Mouse (Mus musculus) liver, embryonic 15.5 days (tissue): ENCODE measurements around the gene Hormad2. TPM values are rescaled to one million over a fixed set of nuclear protein-coding genes. Genes with fewer than 3 reads are reported as not detected.

Source experiments
- ATAC-seq: fragments of 200-750 bp; cut with Nextera tagmentation; 2 replicates; pipeline ENCODE4 v1.8.0; 2017; ENCODE audit warnings: moderate number of reproducible peaks, mild to moderate bottlenecking, moderate library complexity; ENCODE audit not compliant: insufficient read depth
- H3K27ac ChIP-seq: fragments of 300-500 bp; sonication (generic); replicated peaks from 2 replicates; pipeline ENCODE4 v1.5.1; 2015; ENCODE audit warnings: mild to moderate bottlenecking, inconsistent platforms
- H3K27me3 ChIP-seq: fragments of 300-500 bp; sonication (generic); 2 replicates; pipeline ENCODE4 v1.6.1; 2015; ENCODE audit warnings: mild to moderate bottlenecking, inconsistent platforms
- H3K36me3 ChIP-seq: fragments of 300-500 bp; sonication (generic); replicated peaks from 2 replicates; pipeline ENCODE4 v1.6.1; 2015; ENCODE audit warnings: moderate library complexity, mild to moderate bottlenecking, inconsistent platforms
- H3K4me1 ChIP-seq: fragments of 300-500 bp; sonication (generic); replicated peaks from 2 replicates; pipeline ENCODE4 v1.6.1; 2015; ENCODE audit warnings: inconsistent platforms
- H3K4me2 ChIP-seq: fragments of 300-500 bp; sonication (generic); 2 replicates; pipeline ENCODE4 v1.6.1; 2015; ENCODE audit warnings: moderate library complexity, mild to moderate bottlenecking, inconsistent platforms
- H3K4me3 ChIP-seq: fragments of 300-500 bp; sonication (generic); replicated peaks from 2 replicates; pipeline ENCODE4 v1.5.1; 2015; ENCODE audit warnings: mild to moderate bottlenecking, inconsistent platforms
- H3K9ac ChIP-seq: fragments of 300-500 bp; sonication (generic); 2 replicates; pipeline ENCODE4 v1.6.1; 2015; ENCODE audit warnings: moderate library complexity, mild to moderate bottlenecking, inconsistent platforms
- H3K9me3 ChIP-seq: fragments of 300-500 bp; sonication (generic); replicated peaks from 2 replicates; pipeline ENCODE4 v1.6.1; 2016; ENCODE audit warnings: inconsistent platforms
- WGBS: fragments of 180-500 bp; shearing (Covaris S2); methylation state at CpG from one replicate; pipeline ENCODE4 v1.1.7; 2015; ENCODE audit warnings: mixed read lengths; ENCODE audit not compliant: insufficient replicate concordance; 5-methylcytosine and 5-hydroxymethylcytosine counted together
- polyA plus RNA-seq: library from polyadenylated mRNA; unstranded; fragments of >200 nt; fragmentation: Nextera tagmentation; extraction: Ambion mirVana; gene quantifications from 2 replicates; pipeline ENCODE4 v1.2.1, GENCODE M21; 2015

Hormad2 gene
- polyA plus RNA-seq, 1 experiment from 2014 or later = 0.18 TPM

DNA sequence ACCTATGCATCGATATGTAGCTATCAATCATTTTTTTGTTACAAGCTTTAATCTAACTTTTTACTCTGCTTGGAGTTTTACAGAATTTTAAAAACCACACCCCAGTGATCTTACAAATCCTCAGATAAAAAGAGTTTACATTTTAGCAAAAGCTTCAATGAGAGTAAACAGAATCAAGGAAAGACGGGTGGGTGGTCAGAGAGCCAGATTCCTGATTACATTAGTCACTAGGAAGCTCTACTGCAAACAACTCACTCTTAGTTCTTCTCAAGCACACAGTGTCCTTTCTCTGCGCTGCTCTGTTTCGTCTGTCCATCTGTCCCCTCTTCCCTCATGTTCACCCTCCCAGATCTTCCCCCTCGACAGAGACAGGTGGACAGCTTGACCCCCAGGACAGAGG lies 123.6 kb downstream of the Hormad2 start:
- no peak overlapping the region for H3K4me3 ChIP-seq

GRCm38 (mm10) chr11:4312180-4312579 lies 128.7 kb downstream of the Hormad2 start:
- Histone ChIP-seq H3K9ac (no peak overlapping the region), H3K27me3 (peaks cover 5% of the 10 kb centered on the region; the same call in 1 of the 2 replicates), H3K9me3 (no peaks in the 10 kb centered on the region), H3K4me3 (no peak overlapping the region), H3K4me2 (no peak overlapping the region), H3K27ac (no peak overlapping the region), H3K36me3 (no peaks in the 10 kb centered on the region), H3K4me1 (no peaks in the 10 kb centered on the region)
- 57% methylated on average over 4 of the region's 4 CpGs for WGBS
- no peak for ATAC-seq

More for the DNA sequence above, 123.6 kb downstream of the Hormad2 start:
- Histone ChIP-seq H3K27ac (no peak overlapping the region), H3K4me1 (no peaks in the 10 kb centered on the region), H3K9me3 (no peaks in the 10 kb centered on the region), H3K36me3 (no peaks in the 10 kb centered on the region), H3K4me2 (no peak overlapping the region), H3K27me3 (no peaks in the 10 kb centered on the region), H3K9ac (no peak overlapping the region)
- no peak for ATAC-seq
- WGBS = 50% methylated on average over 5 of the region's 5 CpGs

DNA sequence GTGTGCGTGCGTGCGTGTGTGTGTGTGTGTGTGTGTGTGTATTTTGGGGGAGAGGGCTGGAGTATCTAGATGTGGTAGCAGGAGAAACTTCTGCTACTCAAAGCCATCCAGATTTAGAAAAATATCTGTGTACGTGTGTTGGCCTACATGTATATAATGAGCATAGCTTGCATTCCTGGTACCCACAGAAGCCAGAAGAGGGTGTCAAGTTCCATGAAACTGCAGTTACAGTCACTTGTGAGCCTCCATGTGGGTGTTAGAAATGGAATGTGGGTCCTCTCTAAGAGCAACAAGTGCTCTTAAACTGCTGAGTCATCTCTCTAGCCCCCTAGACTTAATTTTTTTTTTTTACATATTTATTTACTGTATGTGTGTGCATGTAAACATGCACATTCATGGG lies 130.6 kb downstream of the Hormad2 start:
- Histone ChIP-seq H3K4me1 (no peaks in the 10 kb centered on the region; the same call in 1 of the 2 replicates), H3K36me3 (no peaks in the 10 kb centered on the region), H3K4me3 (no peak overlapping the region), H3K27ac (no peak overlapping the region), H3K9me3 (no peaks in the 10 kb centered on the region), H3K27me3 (peaks cover 5% of the 10 kb centered on the region), H3K9ac (no peak overlapping the region), H3K4me2 (no peak overlapping the region)
- WGBS = 70% methylated on average over 4 of the region's 4 CpGs
- no peak for ATAC-seq

DNA sequence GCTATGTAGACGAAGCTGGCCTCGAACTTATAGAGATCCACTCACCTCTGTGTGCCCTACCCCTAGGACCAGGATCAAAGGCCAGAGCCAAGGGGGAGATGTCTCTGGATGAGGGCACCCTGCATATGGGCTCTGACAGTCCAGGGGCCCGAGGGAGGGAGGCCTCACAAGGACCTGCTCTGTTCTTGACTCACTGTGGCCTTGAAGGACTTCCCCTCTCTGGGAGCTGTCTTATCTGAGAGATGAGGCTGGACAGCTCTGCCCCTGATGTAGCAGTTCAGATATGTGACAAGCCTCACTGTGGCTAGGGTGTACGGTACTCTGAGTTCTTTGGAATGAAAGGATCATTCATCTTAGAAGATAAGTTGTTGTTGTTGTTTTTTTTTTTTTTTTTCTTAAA lies 131.3 kb downstream of the Hormad2 start:
- no peak for ATAC-seq
- Histone ChIP-seq H3K4me1 (no peaks in the 10 kb centered on the region; the same call in 1 of the 2 replicates), H3K27ac (no peak overlapping the region), H3K4me2 (no peak overlapping the region), H3K9ac (no peak overlapping the region), H3K9me3 (no peaks in the 10 kb centered on the region), H3K36me3 (no peaks in the 10 kb centered on the region), H3K4me3 (no peak overlapping the region), H3K27me3 (peaks cover 8% of the 10 kb centered on the region)
- 50% methylated on average over 4 of the region's 4 CpGs for WGBS

DNA sequence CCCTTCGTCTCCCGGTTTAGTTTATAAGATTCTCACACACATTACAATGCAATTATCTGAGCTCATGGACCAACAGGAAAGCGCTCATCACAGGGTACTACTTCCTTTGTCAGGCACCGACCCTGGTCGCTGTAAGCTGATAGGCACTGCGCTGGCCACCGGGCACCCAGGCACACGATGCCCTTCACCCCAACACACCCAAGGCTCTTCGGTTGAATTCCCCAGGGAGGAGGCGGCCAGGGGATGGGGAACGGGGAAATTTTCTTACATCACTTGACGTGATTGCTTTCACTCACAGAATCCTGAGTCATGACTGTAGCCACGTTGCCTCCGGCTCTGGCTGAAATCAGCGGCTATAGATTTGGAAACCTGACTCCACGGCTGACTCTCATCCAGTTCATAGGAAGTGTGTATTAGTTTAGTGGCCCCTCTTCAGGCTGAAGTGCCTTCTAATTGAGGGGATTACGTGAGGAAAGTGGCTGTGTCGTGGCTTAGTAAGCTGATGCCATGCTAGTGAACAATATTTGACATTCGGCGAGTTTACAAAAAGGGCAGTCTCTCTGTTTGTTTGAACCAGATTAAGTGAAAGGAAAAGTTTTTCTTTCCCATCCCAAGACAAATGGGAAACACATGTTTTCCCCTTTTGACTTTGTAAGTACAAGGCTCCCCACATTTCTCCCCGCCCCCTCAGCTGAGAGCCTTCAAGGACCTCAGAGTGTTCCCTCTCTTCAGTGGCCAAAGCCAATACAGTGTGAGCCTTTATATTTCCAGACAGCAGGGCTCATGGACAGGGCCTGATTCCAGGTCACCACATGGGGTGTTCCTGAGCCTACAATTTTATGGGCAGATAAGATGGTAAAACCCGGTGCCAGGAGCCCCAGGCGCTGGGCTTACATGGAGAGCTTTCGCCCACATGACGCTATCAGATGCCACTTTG lies 132.1 kb downstream of the Hormad2 start:
- H3K4me2 ChIP-seq = no peak overlapping the region
- no peaks in the 10 kb centered on the region for H3K9me3 ChIP-seq
- ATAC-seq = no peak
- no peak overlapping the region for H3K9ac ChIP-seq
- peaks cover 8% of the 10 kb centered on the region for H3K27me3 ChIP-seq
- no peak overlapping the region for H3K4me3 ChIP-seq
- WGBS = 42% methylated on average over 25 of the region's 25 CpGs
- no peaks in the 10 kb centered on the region for H3K36me3 ChIP-seq
- no peak overlapping the region for H3K27ac ChIP-seq
- no peaks in the 10 kb centered on the region; the same call in 1 of the 2 replicates for H3K4me1 ChIP-seq

DNA sequence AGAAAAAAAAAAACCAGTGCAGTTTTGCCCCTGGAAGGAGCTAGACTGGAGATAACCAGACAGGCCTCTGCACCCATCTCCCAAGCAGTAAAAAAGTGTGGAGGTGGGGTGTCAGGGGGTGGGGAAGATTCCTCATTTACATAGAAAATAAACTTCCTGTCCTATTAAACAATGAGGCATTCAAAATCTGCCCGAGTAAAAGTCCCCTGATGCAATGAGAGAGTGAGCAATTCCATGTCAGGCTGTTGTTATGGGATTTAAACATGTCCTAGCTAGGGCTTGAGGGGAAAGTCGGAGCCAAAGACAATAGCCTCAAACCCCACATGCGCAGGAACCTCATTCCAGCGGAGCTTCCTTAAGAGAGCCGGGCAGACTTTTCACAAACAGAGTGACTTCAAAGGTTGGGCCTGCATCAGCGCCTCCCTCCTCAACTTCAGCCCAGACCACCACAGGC lies 132.8 kb downstream of the Hormad2 start:
- no peak overlapping the region for H3K4me2 ChIP-seq
- WGBS = 49% methylated on average over 6 of the region's 6 CpGs
- no peak overlapping the region for H3K4me3 ChIP-seq
- no peak overlapping the region for H3K27ac ChIP-seq
- H3K4me1 ChIP-seq = no peaks in the 10 kb centered on the region; the same call in 1 of the 2 replicates
- peaks cover 8% of the 10 kb centered on the region for H3K27me3 ChIP-seq
- no peaks in the 10 kb centered on the region for H3K9me3 ChIP-seq
- no peaks in the 10 kb centered on the region for H3K36me3 ChIP-seq
- no peak overlapping the region for H3K9ac ChIP-seq
- no peak for ATAC-seq

- 70% methylated on average over 2 of the region's 2 CpGs for WGBS
- ATAC-seq = no peak
Observed at GRCm38 (mm10) chr11:4306086-4306485, 134.8 kb downstream of the Hormad2 start.

GRCm38 (mm10) chr11:4305090-4305489 lies 135.8 kb downstream of the Hormad2 start:
- 74% methylated on average over 4 of the region's 4 CpGs for WGBS
- Histone ChIP-seq H3K4me1 (no peaks in the 10 kb centered on the region; the same call in 1 of the 2 replicates), H3K27ac (no peak overlapping the region), H3K9me3 (no peaks in the 10 kb centered on the region), H3K9ac (no peak overlapping the region), H3K27me3 (peaks cover 8% of the 10 kb centered on the region; the same call in 1 of the 2 replicates), H3K4me2 (no peak overlapping the region), H3K36me3 (no peaks in the 10 kb centered on the region), H3K4me3 (no peak overlapping the region)
- no peak for ATAC-seq

More at GRCm38 (mm10) chr11:4306086-4306485, 134.8 kb downstream of the Hormad2 start:
- peaks cover 8% of the 10 kb centered on the region for H3K27me3 ChIP-seq
- H3K9me3 ChIP-seq = no peaks in the 10 kb centered on the region
- no peaks in the 10 kb centered on the region for H3K36me3 ChIP-seq
- no peak overlapping the region for H3K4me2 ChIP-seq
- no peaks in the 10 kb centered on the region; the same call in 1 of the 2 replicates for H3K4me1 ChIP-seq
- H3K9ac ChIP-seq = no peak overlapping the region
- H3K4me3 ChIP-seq = no peak overlapping the region
- no peak overlapping the region for H3K27ac ChIP-seq

GRCm38 (mm10) chr11:4304203-4304602 lies 136.7 kb downstream of the Hormad2 start:
- WGBS = 74% methylated on average over 4 of the region's 4 CpGs
- Histone ChIP-seq H3K4me3 (no peak overlapping the region), H3K27ac (no peak overlapping the region), H3K36me3 (no peaks in the 10 kb centered on the region), H3K9ac (no peak overlapping the region), H3K4me1 (no peaks in the 10 kb centered on the region; the same call in 1 of the 2 replicates), H3K4me2 (no peak overlapping the region), H3K9me3 (no peaks in the 10 kb centered on the region), H3K27me3 (peaks cover 8% of the 10 kb centered on the region; the same call in 1 of the 2 replicates)
- ATAC-seq = no peak

DNA sequence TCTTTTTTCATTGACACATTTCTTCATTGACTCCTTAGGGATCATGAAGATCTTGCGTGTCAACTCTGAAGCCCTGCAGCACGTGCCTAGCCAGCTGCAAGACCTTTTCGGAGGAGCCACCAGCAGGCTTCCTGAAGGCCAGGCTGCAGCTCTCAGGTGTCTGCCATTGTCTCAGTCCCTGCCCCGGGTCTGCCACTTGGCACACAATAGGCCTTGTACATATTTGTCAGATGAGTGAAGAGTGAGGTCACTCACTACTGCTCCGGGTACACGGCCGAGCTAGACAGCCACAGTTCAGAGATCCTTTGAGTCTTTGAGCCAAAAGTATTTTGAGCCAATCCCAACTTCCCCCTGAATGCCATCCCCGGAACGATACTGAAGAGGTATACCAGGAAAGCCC lies 137.9 kb downstream of the Hormad2 start:
- 63% methylated on average over 9 of the region's 9 CpGs for WGBS
- H3K9ac ChIP-seq = no peak overlapping the region
- no peak for ATAC-seq

GRCm38 (mm10) chr11:4302363-4302913 lies 138.5 kb downstream of the Hormad2 start:
- Histone ChIP-seq H3K36me3 (no peaks in the 10 kb centered on the region), H3K9me3 (no peaks in the 10 kb centered on the region), H3K27me3 (peaks cover 3% of the 10 kb centered on the region; the same call in 1 of the 2 replicates), H3K9ac (no peak overlapping the region), H3K27ac (no peak overlapping the region), H3K4me1 (peaks cover 10% of the 10 kb centered on the region), H3K4me3 (no peak overlapping the region), H3K4me2 (no peak overlapping the region)
- 56% methylated on average over 5 of the region's 5 CpGs for WGBS
- no peak; the same call in 1 of the 2 replicates for ATAC-seq

More for the DNA sequence above, 137.9 kb downstream of the Hormad2 start:
- peaks cover 3% of the 10 kb centered on the region; the same call in 1 of the 2 replicates for H3K27me3 ChIP-seq
- H3K4me3 ChIP-seq = no peak overlapping the region
- H3K9me3 ChIP-seq = no peaks in the 10 kb centered on the region
- H3K36me3 ChIP-seq = no peaks in the 10 kb centered on the region
- H3K27ac ChIP-seq = no peak overlapping the region
- H3K4me2 ChIP-seq = no peak overlapping the region
- H3K4me1 ChIP-seq = peaks cover 5% of the 10 kb centered on the region; the same call in 1 of the 2 replicates
